Mouse (Mus musculus) splenic B cell, adult 2 months (primary cell): ENCODE results near the gene C130026I21Rik.
"Not testable (repeated sequence)": the region's sequence is repeated elsewhere in the genome, so short reads cannot be mapped to it uniquely, and the experiment has no call there.

ENCODE experiments used
- DNase-seq: peaks from one replicate; pipeline ENCODE4 v3.0.0-alpha.2; 2011; ENCODE audit warnings: low read depth, low spot score
- H3K27me3 ChIP-seq: 2 replicates; pipeline ENCODE4 v1.6.1; 2012; ENCODE audit warnings: mild to moderate bottlenecking, low read length, moderate library complexity, mixed read lengths; ENCODE audit not compliant: control insufficient read depth, poor library complexity, insufficient read depth, severe bottlenecking
- H3K36me3 ChIP-seq: 2 replicates; pipeline ENCODE4 v1.6.1; 2012; ENCODE audit warnings: mild to moderate bottlenecking, low read length, moderate library complexity, mixed read lengths; ENCODE audit not compliant: control insufficient read depth, poor library complexity, insufficient read depth, severe bottlenecking

The C130026I21Rik gene

DNA sequence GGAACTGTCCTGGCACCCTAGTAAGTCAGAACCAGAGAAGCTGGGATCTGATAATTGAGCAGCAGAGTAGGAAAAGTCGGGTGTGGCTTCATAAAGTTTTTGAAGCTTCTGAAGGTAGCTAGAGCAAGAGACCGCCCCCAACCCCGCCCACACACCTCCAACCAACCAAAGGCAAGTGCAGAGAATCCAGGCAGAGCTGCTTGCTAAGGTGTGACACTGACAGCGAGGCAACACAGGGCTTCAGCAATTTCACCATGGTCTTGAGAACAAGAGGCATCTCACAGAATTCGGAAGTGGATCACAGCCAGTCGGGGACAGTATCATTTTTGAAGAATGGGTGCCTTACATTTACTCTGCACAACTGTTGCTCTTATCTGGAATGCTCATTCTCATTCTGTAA lies at the start of gene C130026I21Rik:
C130026I21Rik (minus strand) TSS at position 101 of the 400 bp plus-strand sequence.
- DNase-seq, H3K36me3 ChIP-seq, H3K27me3 ChIP-seq: not testable (repeated sequence)

- not testable (repeated sequence) for H3K36me3 ChIP-seq, DNase-seq, H3K27me3 ChIP-seq
Observed at GRCm38 (mm10) chr1:85287063-85287462, 16.7 kb upstream of the C130026I21Rik start.

GRCm38 (mm10) chr1:85276421-85276820 lies 6.1 kb upstream of the C130026I21Rik start:
- not testable (repeated sequence) for DNase-seq, H3K36me3 ChIP-seq, H3K27me3 ChIP-seq

- DNase-seq, H3K36me3 ChIP-seq: not testable (repeated sequence)
Observed at GRCm38 (mm10) chr1:85258634-85259033, 11.7 kb downstream of the C130026I21Rik start.

DNA sequence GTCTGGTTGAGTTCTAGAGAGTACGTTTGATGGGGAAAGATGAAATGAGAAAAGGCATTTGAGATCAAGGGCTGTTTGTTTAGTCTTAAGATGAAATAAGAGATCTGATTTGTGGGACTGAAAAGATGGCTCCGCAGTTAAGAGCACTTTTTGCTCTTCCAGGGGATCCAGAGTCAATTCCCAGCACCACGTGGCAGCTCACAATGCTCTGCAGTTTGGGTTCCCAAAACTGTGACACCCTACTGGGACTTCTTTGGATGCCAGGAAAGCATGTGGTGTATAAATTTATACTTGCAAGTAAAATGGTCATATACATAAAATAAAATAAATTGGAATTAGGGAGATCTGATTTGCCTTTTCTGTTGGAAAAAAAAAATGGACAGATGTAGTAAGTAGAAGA lies 15.1 kb downstream of the C130026I21Rik start:
- H3K36me3 ChIP-seq, DNase-seq, H3K27me3 ChIP-seq: not testable (repeated sequence)

More at GRCm38 (mm10) chr1:85258634-85259033, 11.7 kb downstream of the C130026I21Rik start:
- H3K27me3 ChIP-seq, result not testable (repeated sequence)

- H3K36me3 ChIP-seq, DNase-seq, H3K27me3 ChIP-seq: not testable (repeated sequence)
Observed at GRCm38 (mm10) chr1:85251211-85251610, 19.2 kb downstream of the C130026I21Rik start.

GRCm38 (mm10) chr1:85248985-85249384 lies 21.4 kb downstream of the C130026I21Rik start:
- peak; percentile 0 for DNase-seq
- not testable (repeated sequence) for H3K27me3 ChIP-seq

DNA sequence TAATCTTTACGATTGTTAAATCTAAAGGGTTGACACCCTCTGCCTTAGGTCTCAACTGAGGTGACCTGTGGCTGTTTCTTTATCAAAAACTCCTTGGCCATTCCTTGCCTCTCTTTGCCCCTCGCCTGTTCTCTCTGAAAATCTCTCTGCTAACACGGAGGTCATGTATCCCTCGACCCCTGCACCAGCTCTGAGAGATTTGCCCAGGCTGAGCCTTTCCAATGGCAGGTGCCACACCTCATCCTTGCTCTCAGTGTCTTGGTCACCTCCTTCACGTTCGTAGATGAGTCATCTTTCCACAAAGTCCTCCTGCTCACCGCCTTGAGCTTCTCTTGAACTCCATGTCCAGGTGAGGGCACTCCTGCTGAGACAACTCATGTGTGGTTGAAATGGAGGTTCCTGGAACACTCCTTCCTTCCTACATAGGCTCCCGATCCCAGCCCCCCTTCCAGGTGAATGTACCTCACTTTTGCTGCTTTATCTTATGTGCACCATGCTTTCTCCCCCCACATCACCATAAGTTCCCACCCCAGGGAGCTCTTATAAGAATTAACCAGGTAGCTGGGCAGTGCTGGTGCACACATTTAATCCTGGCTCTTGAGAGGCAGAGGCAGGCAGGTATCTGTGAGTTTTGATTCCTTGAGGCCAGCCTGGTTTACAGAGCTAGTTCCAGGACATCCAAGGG lies 23.4 kb downstream of the C130026I21Rik start:
- not testable (repeated sequence) for H3K27me3 ChIP-seq, H3K36me3 ChIP-seq
- peak; percentile 0 for DNase-seq

More at GRCm38 (mm10) chr1:85248985-85249384, 21.4 kb downstream of the C130026I21Rik start:
- H3K36me3 ChIP-seq, result not testable (repeated sequence)

DNA sequence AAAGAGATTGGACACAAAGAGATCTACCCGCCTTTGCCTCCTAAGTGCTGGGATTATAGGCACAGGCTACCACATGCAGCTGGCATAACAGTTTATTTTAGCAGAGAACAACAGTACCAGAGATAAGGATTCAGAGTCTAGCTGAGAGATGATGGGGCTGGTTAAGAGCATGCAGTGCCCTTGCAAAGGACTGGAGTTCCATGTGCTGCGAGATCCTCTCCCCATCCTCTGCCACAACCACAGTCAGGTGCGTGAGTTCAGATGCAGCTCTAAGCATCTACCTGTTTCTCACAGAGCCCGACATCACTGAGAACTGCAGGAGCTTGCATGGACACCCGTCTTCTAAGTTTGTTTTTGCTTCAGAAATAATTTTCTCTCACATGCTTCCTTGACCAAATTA lies 24.1 kb downstream of the C130026I21Rik start:
- not testable (repeated sequence) for H3K27me3 ChIP-seq, H3K36me3 ChIP-seq, DNase-seq

- H3K27me3 ChIP-seq, DNase-seq, H3K36me3 ChIP-seq: not testable (repeated sequence)
Observed at GRCm38 (mm10) chr1:85244941-85245340, 25.4 kb downstream of the C130026I21Rik start.

- not testable (repeated sequence) for H3K36me3 ChIP-seq, DNase-seq, H3K27me3 ChIP-seq
Observed at GRCm38 (mm10) chr1:85243023-85243422, 27.3 kb downstream of the C130026I21Rik start.

DNA sequence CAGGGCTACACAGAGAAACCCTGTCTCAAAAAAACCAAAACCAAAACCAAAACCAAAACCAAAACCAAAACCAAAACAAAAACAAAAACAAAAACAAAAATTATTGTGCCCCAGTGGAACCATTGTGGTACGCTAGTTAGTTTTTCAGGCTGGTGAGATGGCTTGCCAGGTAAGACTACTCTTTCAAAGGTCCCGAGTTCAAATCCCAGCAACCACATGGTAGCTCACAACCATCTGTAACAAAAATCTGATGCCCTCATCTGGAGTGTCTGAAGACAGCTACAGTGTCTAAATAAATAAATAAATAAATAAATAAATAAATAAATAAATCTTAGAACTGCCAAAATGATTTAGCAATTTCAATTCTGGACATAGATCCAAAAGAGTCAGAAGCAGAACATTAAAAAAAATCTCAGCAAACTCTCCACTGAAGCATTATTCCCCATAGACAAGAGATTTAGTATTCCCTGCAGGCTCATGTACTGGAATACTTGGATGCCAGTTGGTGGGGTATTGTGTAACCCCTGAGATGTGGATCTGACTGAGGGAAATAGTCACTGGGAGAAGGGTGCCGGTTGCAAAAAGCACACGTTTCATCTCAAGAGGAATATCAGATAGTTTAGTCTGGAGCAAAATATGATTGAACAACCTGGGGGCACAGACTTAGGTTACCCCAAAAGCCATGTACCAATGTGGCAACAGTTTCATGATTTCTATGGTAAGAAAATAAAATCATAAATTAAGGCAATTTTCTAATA lies 31.2 kb downstream of the C130026I21Rik start:
- not testable (repeated sequence) for H3K27me3 ChIP-seq, DNase-seq, H3K36me3 ChIP-seq

DNA sequence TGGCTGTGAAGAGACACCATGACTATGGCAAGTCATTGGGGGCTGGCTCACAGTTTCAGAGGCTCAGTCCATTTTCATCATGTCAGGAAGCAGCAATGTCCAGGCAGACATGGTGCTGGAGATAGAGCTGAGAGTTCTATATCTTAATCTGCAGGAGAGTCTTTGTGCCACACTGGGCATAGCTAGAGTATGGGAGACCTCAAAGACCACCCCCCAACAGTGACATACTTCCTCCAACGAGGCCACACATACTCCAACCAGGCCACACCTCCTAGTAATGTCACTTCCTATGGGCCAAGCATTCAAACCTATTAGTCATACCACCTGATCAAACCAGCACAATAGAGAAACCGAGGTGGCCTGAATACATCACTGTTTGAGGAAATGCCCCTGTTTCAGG lies 63.8 kb downstream of the C130026I21Rik start:
- not testable (repeated sequence) for H3K36me3 ChIP-seq
- DNase-seq, result peak; percentile 25

GRCm38 (mm10) chr1:85199523-85199922 lies 70.8 kb downstream of the C130026I21Rik start:
- DNase-seq, H3K36me3 ChIP-seq, H3K27me3 ChIP-seq: not testable (repeated sequence)

More for the DNA sequence above, 63.8 kb downstream of the C130026I21Rik start:
- not testable (repeated sequence) for H3K27me3 ChIP-seq

DNA sequence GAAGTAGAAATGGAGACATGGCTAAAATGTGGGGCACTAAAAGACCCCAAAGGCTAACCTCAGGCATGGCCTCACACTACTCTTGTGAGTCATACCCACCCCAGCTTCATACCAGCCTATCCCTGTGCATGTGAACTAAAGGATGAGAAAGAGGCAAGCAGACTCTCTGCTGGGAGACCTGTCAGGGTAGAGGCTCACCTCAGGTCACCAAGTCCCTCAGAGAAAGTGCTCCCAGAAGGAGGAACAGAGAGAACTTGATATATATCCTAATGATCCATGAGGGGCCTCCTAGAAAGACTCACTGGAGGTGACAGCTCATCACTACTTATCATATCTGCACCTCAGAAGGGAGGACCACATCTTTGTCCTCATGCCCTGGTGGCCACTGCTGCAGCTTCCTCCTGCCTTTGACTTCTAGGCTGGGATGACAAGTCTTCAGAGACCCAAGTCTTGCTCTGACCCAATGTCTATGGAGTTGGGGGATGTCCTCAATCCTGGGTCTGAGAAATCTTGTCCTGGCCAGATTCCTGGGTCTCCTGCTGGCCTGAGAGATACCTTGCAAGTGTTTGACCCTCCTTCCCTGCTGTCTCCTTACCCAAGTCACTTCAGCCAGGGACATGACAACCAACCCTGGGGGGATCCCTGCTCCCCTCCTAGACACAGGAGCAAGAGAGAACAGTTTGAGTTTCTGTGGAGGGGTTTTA lies 71.6 kb downstream of the C130026I21Rik start:
- H3K36me3 ChIP-seq, DNase-seq, H3K27me3 ChIP-seq: not testable (repeated sequence)
